Mouse (Mus musculus) kidney, adult 9 months (tissue): Measurements from ENCODE around the gene Sgpl1.

Experiments
- DNase-seq: peaks from one replicate; pipeline ENCODE4 v3.0.0; 2022

Sgpl1 gene

GRCm38 (mm10) chr10:61147157-61148040 is at the start of gene Sgpl1:
Sgpl1 (minus strand) TSS chr10:61147703.
- DNase-seq, result peak; percentile 87

- no peak for DNase-seq
These were observed 48.3 kb upstream of the Sgpl1 start for GRCm38 (mm10) chr10:61195718-61196291.

- no peak for DNase-seq
These were observed 47.7 kb upstream of the Sgpl1 start for GRCm38 (mm10) chr10:61195216-61195615.

- no peak for DNase-seq
These were observed 47.1 kb upstream of the Sgpl1 start for GRCm38 (mm10) chr10:61194611-61195010.

- no peak for DNase-seq
These were observed 40.5 kb upstream of the Sgpl1 start for GRCm38 (mm10) chr10:61188010-61188409.

GRCm38 (mm10) chr10:61187001-61187400 is 39.5 kb upstream of the Sgpl1 start:
- DNase-seq, result no peak

GRCm38 (mm10) chr10:61179927-61180326 is 32.4 kb upstream of the Sgpl1 start:
- DNase-seq, result no peak

GRCm38 (mm10) chr10:61178687-61179086 is 31.2 kb upstream of the Sgpl1 start:
- no peak for DNase-seq

GRCm38 (mm10) chr10:61177751-61178150 is 30.2 kb upstream of the Sgpl1 start:
- no peak for DNase-seq

GRCm38 (mm10) chr10:61176221-61176790 is 28.8 kb upstream of the Sgpl1 start:
- no peak for DNase-seq

- DNase-seq, result no peak
These were observed 28.1 kb upstream of the Sgpl1 start for GRCm38 (mm10) chr10:61175442-61176204.

- DNase-seq, result no peak
These were observed 27.4 kb upstream of the Sgpl1 start for GRCm38 (mm10) chr10:61174711-61175441.

GRCm38 (mm10) chr10:61172496-61172895 is 25.0 kb upstream of the Sgpl1 start:
- no peak for DNase-seq

- DNase-seq, result no peak
These were observed 24.2 kb upstream of the Sgpl1 start, which contains the start of gene Tbata for GRCm38 (mm10) chr10:61171654-61172053. Tbata (plus strand) TSS chr10:61171954.

GRCm38 (mm10) chr10:61168393-61168792 is 20.9 kb upstream of the Sgpl1 start:
- DNase-seq, result no peak

GRCm38 (mm10) chr10:61167333-61168096 is 20.0 kb upstream of the Sgpl1 start:
- peak; percentile 13 for DNase-seq

- peak; percentile 30 for DNase-seq
These were observed 14.9 kb upstream of the Sgpl1 start for GRCm38 (mm10) chr10:61162366-61162765.

- DNase-seq, result no peak
These were observed 13.2 kb upstream of the Sgpl1 start for GRCm38 (mm10) chr10:61160671-61161070.

GRCm38 (mm10) chr10:61160089-61160488 is 12.6 kb upstream of the Sgpl1 start:
- DNase-seq, result no peak

GRCm38 (mm10) chr10:61158594-61158993 is 11.1 kb upstream of the Sgpl1 start:
- DNase-seq, result no peak

GRCm38 (mm10) chr10:61156453-61156852 is 8.9 kb upstream of the Sgpl1 start:
- no peak for DNase-seq

GRCm38 (mm10) chr10:61155611-61156010 is 8.1 kb upstream of the Sgpl1 start:
- DNase-seq, result no peak
